Mouse (Mus musculus): ENCODE data around the gene Cdk17. TPM values are rescaled to one million over a fixed set of nuclear protein-coding genes. Genes with fewer than 3 reads are reported as not detected.

The Cdk17 gene
- polyA plus RNA-seq, 1 experiment from 2014 or later = 8.7 TPM

- Histone ChIP-seq H3K4me1 (ENCODE audit: control insufficient read depth, low read depth, low read length) (peaks cover 3% of the 10 kb centered on the region; the same call in 1 of the 2 replicates), H3K36me3 (ENCODE audit: control insufficient read depth, insufficient read depth) (peaks cover 6% of the 10 kb centered on the region; the same call in 1 of the 2 replicates), H3K27ac (ENCODE audit: low read length) (no peak overlapping the region), H3K27me3 (ENCODE audit: control insufficient read depth, insufficient read depth, low read depth, low read length) (no peaks in the 10 kb centered on the region), H3K9ac (ENCODE audit: low read depth, low read length) (no peak overlapping the region), H3K4me2 (ENCODE audit: low read depth, low read length) (no peak overlapping the region), H3K4me3 (ENCODE audit: low read depth, low read length) (no peak overlapping the region), H3K9me3 (replicated peaks; ENCODE audit: control insufficient read depth, low read length) (no peaks in the 10 kb centered on the region)
- 83% methylated on average over 8 of the region's 8 CpGs for WGBS (ENCODE audit: insufficient replicate concordance)
- ATAC-seq (ENCODE audit: low read depth) = no peak
Observed at GRCm38 (mm10) chr10:93251426-93251825, 90.8 kb downstream of the Cdk17 start.

DNA sequence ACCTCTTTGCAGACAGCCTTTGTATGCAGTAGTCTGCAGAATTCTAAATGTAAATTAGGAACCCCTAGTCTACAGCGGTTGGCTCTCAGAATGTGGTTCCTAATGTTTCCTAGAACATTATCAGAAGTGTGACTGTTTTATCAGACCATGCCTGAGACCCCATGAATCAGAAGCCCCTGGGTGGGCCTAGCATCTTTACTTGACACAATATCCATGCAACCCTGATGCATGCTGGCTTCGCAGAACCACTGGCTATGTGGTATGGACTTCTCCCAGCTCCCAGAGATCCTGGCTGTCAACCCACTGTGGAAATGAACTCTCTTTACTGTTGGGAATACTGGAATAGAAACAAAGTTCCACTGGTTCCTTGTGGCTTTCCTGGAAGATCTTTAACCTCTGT is 92.0 kb downstream of the Cdk17 start:
- Histone ChIP-seq H3K36me3 (ENCODE audit: control insufficient read depth, insufficient read depth) (peaks cover 6% of the 10 kb centered on the region; the same call in 1 of the 2 replicates), H3K9me3 (replicated peaks; ENCODE audit: control insufficient read depth, low read length) (no peaks in the 10 kb centered on the region), H3K4me2 (ENCODE audit: low read depth, low read length) (no peak overlapping the region), H3K9ac (ENCODE audit: low read depth, low read length) (no peak overlapping the region), H3K4me1 (ENCODE audit: control insufficient read depth, low read depth, low read length) (peaks cover 3% of the 10 kb centered on the region; the same call in 1 of the 2 replicates), H3K4me3 (ENCODE audit: low read depth, low read length) (no peak overlapping the region), H3K27me3 (ENCODE audit: control insufficient read depth, insufficient read depth, low read depth, low read length) (no peaks in the 10 kb centered on the region), H3K27ac (ENCODE audit: low read length) (no peak overlapping the region)
- WGBS (ENCODE audit: insufficient replicate concordance) = 85% methylated on average over 2 of the region's 2 CpGs
- ATAC-seq (ENCODE audit: low read depth) = no peak

DNA sequence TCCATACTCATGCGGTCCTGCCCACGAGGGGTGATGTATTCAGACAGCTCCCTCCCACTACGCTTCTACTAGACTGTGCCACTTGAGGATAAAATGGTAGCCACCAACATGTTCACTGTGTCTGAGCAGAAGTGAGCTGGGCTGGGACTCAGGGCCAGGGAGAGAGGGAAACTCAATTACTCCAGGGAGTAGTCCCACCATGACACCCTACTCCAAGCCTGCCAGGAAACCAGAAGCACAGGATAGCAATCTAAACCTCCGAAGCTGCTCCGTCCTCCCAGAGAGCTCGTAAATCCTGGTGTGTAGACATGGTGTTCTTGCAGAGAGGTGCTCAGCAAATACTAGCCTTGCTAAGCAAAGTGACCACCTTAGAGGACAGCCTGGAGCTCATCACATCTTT is 92.5 kb downstream of the Cdk17 start:
- Histone ChIP-seq H3K27me3 (ENCODE audit: control insufficient read depth, insufficient read depth, low read depth, low read length) (no peaks in the 10 kb centered on the region), H3K27ac (ENCODE audit: low read length) (no peak overlapping the region), H3K4me2 (ENCODE audit: low read depth, low read length) (no peak overlapping the region), H3K4me3 (ENCODE audit: low read depth, low read length) (no peak overlapping the region), H3K36me3 (ENCODE audit: control insufficient read depth, insufficient read depth) (peaks cover 6% of the 10 kb centered on the region; the same call in 1 of the 2 replicates), H3K4me1 (ENCODE audit: control insufficient read depth, low read depth, low read length) (peaks cover 3% of the 10 kb centered on the region; the same call in 1 of the 2 replicates), H3K9ac (ENCODE audit: low read depth, low read length) (no peak overlapping the region), H3K9me3 (replicated peaks; ENCODE audit: control insufficient read depth, low read length) (no peaks in the 10 kb centered on the region)
- no peak for ATAC-seq (ENCODE audit: low read depth)
- 71% methylated on average over 6 of the region's 6 CpGs for WGBS (ENCODE audit: insufficient replicate concordance)

DNA sequence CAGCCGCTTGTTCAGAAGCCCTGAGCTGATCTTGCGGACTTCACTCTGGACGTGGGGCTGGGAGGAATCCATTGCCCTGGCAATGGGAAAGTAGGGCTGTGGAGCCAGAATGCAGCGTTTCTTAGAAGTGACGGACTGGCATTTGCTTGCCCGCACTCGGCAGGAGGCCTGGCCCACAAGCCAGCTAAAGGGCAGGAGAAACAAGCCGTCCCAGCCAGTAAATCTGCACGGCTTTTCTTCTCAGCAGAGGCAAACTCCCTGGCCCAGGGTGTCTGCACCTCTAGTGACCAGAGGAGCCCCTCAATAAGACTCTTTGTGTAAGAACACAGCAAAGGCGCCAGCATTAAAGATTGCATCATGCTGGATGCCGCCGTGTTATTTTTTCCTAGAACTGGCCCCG is 94.6 kb downstream of the Cdk17 start:
- H3K9me3 ChIP-seq (replicated peaks; ENCODE audit: control insufficient read depth, low read length) = no peaks in the 10 kb centered on the region
- H3K4me2 ChIP-seq (ENCODE audit: low read depth, low read length) = no peak overlapping the region
- ATAC-seq (ENCODE audit: low read depth) = no peak
- H3K4me3 ChIP-seq (ENCODE audit: low read depth, low read length) = no peak overlapping the region
- no peaks in the 10 kb centered on the region for H3K4me1 ChIP-seq (ENCODE audit: control insufficient read depth, low read depth, low read length)
- no peak overlapping the region for H3K9ac ChIP-seq (ENCODE audit: low read depth, low read length)
- no peaks in the 10 kb centered on the region for H3K36me3 ChIP-seq (ENCODE audit: control insufficient read depth, insufficient read depth)
- no peak overlapping the region for H3K27ac ChIP-seq (ENCODE audit: low read length)
- no peaks in the 10 kb centered on the region for H3K27me3 ChIP-seq (ENCODE audit: control insufficient read depth, insufficient read depth, low read depth, low read length)
- 74% methylated on average over 13 of the region's 13 CpGs for WGBS (ENCODE audit: insufficient replicate concordance)

DNA sequence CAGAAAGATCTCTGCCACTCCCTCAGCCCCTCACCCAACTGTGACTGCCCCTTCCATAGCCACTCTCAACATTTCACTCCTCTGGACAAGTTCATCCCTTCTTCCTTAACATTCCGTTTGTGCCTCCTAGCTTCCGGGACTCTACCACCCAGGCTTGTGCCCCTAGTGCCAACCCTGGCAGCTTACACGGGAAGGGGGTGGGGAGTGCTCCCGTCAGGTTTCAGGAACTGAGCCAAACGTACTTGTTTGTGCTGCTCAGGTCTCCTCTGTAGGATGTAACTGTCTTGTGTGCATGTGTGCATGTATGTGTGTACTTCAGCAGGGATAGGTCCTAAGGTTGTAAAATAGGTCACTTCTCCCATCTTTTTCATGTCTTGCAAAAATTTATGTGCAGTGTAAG is 99.2 kb downstream of the Cdk17 start:
- no peak for ATAC-seq (ENCODE audit: low read depth)
- H3K4me1 ChIP-seq (ENCODE audit: control insufficient read depth, low read depth, low read length) = peaks cover 6% of the 10 kb centered on the region; the same call in 1 of the 2 replicates
- H3K9ac ChIP-seq (ENCODE audit: low read depth, low read length) = no peak overlapping the region
- no peaks in the 10 kb centered on the region for H3K36me3 ChIP-seq (ENCODE audit: control insufficient read depth, insufficient read depth)
- no peaks in the 10 kb centered on the region for H3K9me3 ChIP-seq (replicated peaks; ENCODE audit: control insufficient read depth, low read length)
- no peak overlapping the region for H3K4me3 ChIP-seq (ENCODE audit: low read depth, low read length)
- WGBS (ENCODE audit: insufficient replicate concordance) = 58% methylated on average over 5 of the region's 5 CpGs
- no peaks in the 10 kb centered on the region for H3K27me3 ChIP-seq (ENCODE audit: control insufficient read depth, insufficient read depth, low read depth, low read length)
- no peak overlapping the region for H3K4me2 ChIP-seq (ENCODE audit: low read depth, low read length)
- H3K27ac ChIP-seq (ENCODE audit: low read length) = no peak overlapping the region

- peak; percentile 38; the same call in 1 of the 2 replicates for ATAC-seq (ENCODE audit: low read depth)
- Histone ChIP-seq H3K27ac (ENCODE audit: low read length) (peak overlapping the region; percentile 12; the same call in 1 of the 2 replicates), H3K4me2 (ENCODE audit: low read depth, low read length) (no peak overlapping the region), H3K36me3 (ENCODE audit: control insufficient read depth, insufficient read depth) (no peaks in the 10 kb centered on the region), H3K27me3 (ENCODE audit: control insufficient read depth, insufficient read depth, low read depth, low read length) (no peaks in the 10 kb centered on the region), H3K4me3 (ENCODE audit: low read depth, low read length) (no peak overlapping the region), H3K9ac (ENCODE audit: low read depth, low read length) (no peak overlapping the region), H3K9me3 (replicated peaks; ENCODE audit: control insufficient read depth, low read length) (no peaks in the 10 kb centered on the region), H3K4me1 (ENCODE audit: control insufficient read depth, low read depth, low read length) (peaks cover 6% of the 10 kb centered on the region; the same call in 1 of the 2 replicates)
- 22% methylated on average over 16 of the region's 16 CpGs for WGBS (ENCODE audit: insufficient replicate concordance)
Observed at GRCm38 (mm10) chr10:93261132-93261980, 100.7 kb downstream of the Cdk17 start.

DNA sequence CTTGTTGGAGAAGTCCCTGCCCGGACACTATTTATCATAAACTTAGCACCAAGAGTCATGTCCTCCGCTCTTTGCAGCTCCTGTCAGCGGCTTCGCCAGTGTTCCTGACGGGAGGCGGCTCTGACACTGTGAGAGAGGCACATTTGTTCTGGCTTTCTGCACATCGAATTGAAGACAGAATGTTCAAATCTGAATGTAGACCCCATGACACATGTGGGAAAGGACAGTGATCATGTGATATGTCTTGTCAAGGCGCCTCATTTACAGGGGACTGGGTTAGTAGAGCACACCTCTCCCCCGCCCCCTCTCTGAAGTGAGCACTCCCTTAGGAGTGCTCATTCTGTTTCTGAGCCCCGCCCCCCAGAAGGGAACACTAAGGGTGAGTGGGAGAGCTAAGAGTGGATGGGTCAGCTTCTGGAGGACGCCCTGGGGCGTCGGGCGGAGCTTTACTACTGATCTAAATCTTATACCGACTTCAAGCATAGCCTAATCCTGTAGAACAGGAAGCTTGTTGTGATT is 101.4 kb downstream of the Cdk17 start:
- Histone ChIP-seq H3K4me1 (ENCODE audit: control insufficient read depth, low read depth, low read length) (peaks cover 6% of the 10 kb centered on the region; the same call in 1 of the 2 replicates), H3K36me3 (ENCODE audit: control insufficient read depth, insufficient read depth) (no peaks in the 10 kb centered on the region), H3K27ac (ENCODE audit: low read length) (peak overlapping the region; percentile 12; the same call in 1 of the 2 replicates), H3K9me3 (replicated peaks; ENCODE audit: control insufficient read depth, low read length) (no peaks in the 10 kb centered on the region), H3K27me3 (ENCODE audit: control insufficient read depth, insufficient read depth, low read depth, low read length) (no peaks in the 10 kb centered on the region), H3K9ac (ENCODE audit: low read depth, low read length) (no peak overlapping the region), H3K4me3 (ENCODE audit: low read depth, low read length) (no peak overlapping the region), H3K4me2 (ENCODE audit: low read depth, low read length) (no peak overlapping the region)
- no peak for ATAC-seq (ENCODE audit: low read depth)
- WGBS (ENCODE audit: insufficient replicate concordance) = 20% methylated on average over 15 of the region's 15 CpGs

GRCm38 (mm10) chr10:93263431-93263830 is 102.8 kb downstream of the Cdk17 start:
- Histone ChIP-seq H3K27me3 (ENCODE audit: control insufficient read depth, insufficient read depth, low read depth, low read length) (no peaks in the 10 kb centered on the region), H3K4me3 (ENCODE audit: low read depth, low read length) (no peak overlapping the region), H3K4me1 (ENCODE audit: control insufficient read depth, low read depth, low read length) (peaks cover 6% of the 10 kb centered on the region; the same call in 1 of the 2 replicates), H3K36me3 (ENCODE audit: control insufficient read depth, insufficient read depth) (no peaks in the 10 kb centered on the region), H3K9me3 (replicated peaks; ENCODE audit: control insufficient read depth, low read length) (no peaks in the 10 kb centered on the region), H3K4me2 (ENCODE audit: low read depth, low read length) (no peak overlapping the region), H3K9ac (ENCODE audit: low read depth, low read length) (no peak overlapping the region), H3K27ac (ENCODE audit: low read length) (no peak overlapping the region)
- WGBS (ENCODE audit: insufficient replicate concordance) = 70% methylated on average over 8 of the region's 8 CpGs
- no peak for ATAC-seq (ENCODE audit: low read depth)

GRCm38 (mm10) chr10:93264001-93264400 is 103.3 kb downstream of the Cdk17 start:
- no peak overlapping the region for H3K4me3 ChIP-seq (ENCODE audit: low read depth, low read length)
- H3K4me1 ChIP-seq (ENCODE audit: control insufficient read depth, low read depth, low read length) = peaks cover 6% of the 10 kb centered on the region; the same call in 1 of the 2 replicates
- H3K36me3 ChIP-seq (ENCODE audit: control insufficient read depth, insufficient read depth) = no peaks in the 10 kb centered on the region
- H3K9ac ChIP-seq (ENCODE audit: low read depth, low read length) = no peak overlapping the region
- no peaks in the 10 kb centered on the region for H3K9me3 ChIP-seq (replicated peaks; ENCODE audit: control insufficient read depth, low read length)
- WGBS (ENCODE audit: insufficient replicate concordance) = 77% methylated on average over 5 of the region's 5 CpGs
- ATAC-seq (ENCODE audit: low read depth) = no peak
- H3K4me2 ChIP-seq (ENCODE audit: low read depth, low read length) = no peak overlapping the region
- H3K27ac ChIP-seq (ENCODE audit: low read length) = no peak overlapping the region
- no peaks in the 10 kb centered on the region for H3K27me3 ChIP-seq (ENCODE audit: control insufficient read depth, insufficient read depth, low read depth, low read length)

Measured in liver, embryonic 16.5 days (tissue).